Mouse (Mus musculus) heart, embryonic 13.5 days (tissue): ENCODE data around the gene Zfp286. TPM values are rescaled to one million over a fixed set of nuclear protein-coding genes. Genes with fewer than 3 reads are reported as not detected.

Experiments used
- polyA plus RNA-seq: library from polyadenylated mRNA; unstranded; fragments of >200 nt; fragmentation: Nextera tagmentation; extraction: Ambion mirVana; gene quantifications from 2 replicates; pipeline ENCODE4 v1.2.1, GENCODE M21; 2015

The Zfp286 gene
- polyA plus RNA-seq, 1 experiment from 2014 or later = 9.9 TPM

Other genes starting within 250 kb of the Zfp286 start
- 2,701 and 2,883 TPM in 2 replicates for gene Ubb, start 238.3 kb downstream of the Zfp286 start, polyA plus RNA-seq
- gene Trpv2, start 215.0 kb downstream of the Zfp286 start, polyA plus RNA-seq = 3.4 and 4.7 TPM in 2 replicates
- gene Lrrc75a, start 140.9 kb downstream of the Zfp286 start, polyA plus RNA-seq = 14.3 and 17.0 TPM in 2 replicates
- 42.8 and 53.9 TPM in 2 replicates for gene Mmgt2, start 140.8 kb downstream of the Zfp286 start, polyA plus RNA-seq
- gene Zfp287, start 57.6 kb downstream of the Zfp286 start, polyA plus RNA-seq = 3.6 and 3.8 TPM in 2 replicates
- not detected in 2 replicates for gene Gm10428, start 36.4 kb downstream of the Zfp286 start, polyA plus RNA-seq
- gene Trim16, start 30.8 kb upstream of the Zfp286 start, polyA plus RNA-seq = 5.7 and 5.8 TPM in 2 replicates
- gene Fbxw10, start 57.6 kb upstream of the Zfp286 start, polyA plus RNA-seq = 0.13 TPM in 1 of 2 replicates, not detected in the other
- gene Tvp23b, start 90.0 kb upstream of the Zfp286 start, polyA plus RNA-seq = 47.7 and 52.3 TPM in 2 replicates
- gene Cdrt4, start 161.7 kb upstream of the Zfp286 start, polyA plus RNA-seq = not detected in 2 replicates